Mouse (Mus musculus) forebrain, embryonic 14.5 days (tissue): ENCODE measurements around the gene Tgfbi. TPM values are rescaled to one million over a fixed set of nuclear protein-coding genes. Genes with fewer than 3 reads are reported as not detected.

Experiments
- ATAC-seq: fragments of 200-750 bp; cut with Nextera tagmentation; 2 replicates; pipeline ENCODE4 v1.8.0; 2017; ENCODE audit warnings: mild to moderate bottlenecking, moderate library complexity
- DNase-seq: peaks from one replicate; pipeline ENCODE4 v3.0.0-alpha.2; 2015; ENCODE audit warnings: low spot score
- H3K27ac ChIP-seq: fragments of 300-500 bp; sonication (generic); 2 replicates; pipeline ENCODE4 v1.5.1; 2014; ENCODE audit warnings: low read depth, mild to moderate bottlenecking, control low read depth, low read length, moderate library complexity
- H3K27me3 ChIP-seq: fragments of 300-500 bp; sonication (generic); replicated peaks from 2 replicates; pipeline ENCODE4 v1.6.1; 2014; ENCODE audit warnings: low read length, control low read depth, mixed read lengths; ENCODE audit not compliant: control insufficient read depth, insufficient read depth
- H3K36me3 ChIP-seq: fragments of 300-500 bp; sonication (generic); 2 replicates; pipeline ENCODE4 v1.6.1; 2014; ENCODE audit warnings: low read length, control low read depth; ENCODE audit not compliant: control insufficient read depth, insufficient read depth
- H3K4me1 ChIP-seq: fragments of 300-500 bp; sonication (generic); 2 replicates; pipeline ENCODE4 v1.6.1; 2014; ENCODE audit warnings: antibody characterized with exemption, low read length, control low read depth; ENCODE audit not compliant: control insufficient read depth, insufficient read depth
- H3K4me2 ChIP-seq: fragments of 300-500 bp; sonication (generic); 2 replicates; pipeline ENCODE4 v1.6.1; 2014; ENCODE audit warnings: mild to moderate bottlenecking, control low read depth, low read length
- H3K4me3 ChIP-seq: fragments of 300-500 bp; sonication (generic); 2 replicates; pipeline ENCODE4 v1.5.1; 2014; ENCODE audit warnings: low read depth, low read length, control low read depth
- H3K9ac ChIP-seq: fragments of 300-500 bp; sonication (generic); 2 replicates; pipeline ENCODE4 v1.6.1; 2014; ENCODE audit warnings: mild to moderate bottlenecking, low read length, control low read depth, moderate library complexity
- H3K9me3 ChIP-seq: fragments of 300-500 bp; sonication (generic); replicated peaks from 2 replicates; pipeline ENCODE4 v1.6.1; 2016; ENCODE audit warnings: low read length, control low read depth, mixed read lengths; ENCODE audit not compliant: control insufficient read depth
- WGBS: fragments of 180-500 bp; shearing (Covaris S2); extraction: QIAGEN DNeasy Blood & Tissue Kit; methylation state at CpG from one replicate; pipeline ENCODE4 v1.1.7; 2014; 5-methylcytosine and 5-hydroxymethylcytosine counted together
- polyA plus RNA-seq: library from polyadenylated mRNA; unstranded; fragments of >200 nt; fragmentation: Nextera tagmentation; extraction: Ambion mirVana; gene quantifications from 2 replicates; pipeline ENCODE4 v1.2.1, GENCODE M21; 2014

The Tgfbi gene
- polyA plus RNA-seq, 1 experiment from 2014 or later, result 3.8 TPM

- WGBS, result 37% methylated on average over 7 of the region's 7 CpGs
These were observed 48.7 kb downstream of the Tgfbi start for GRCm38 (mm10) chr13:56657946-56658512.

GRCm38 (mm10) chr13:56658931-56659330, 49.6 kb downstream of the Tgfbi start:
- no peak for DNase-seq
- Histone ChIP-seq H3K36me3 (no peaks in the 10 kb centered on the region), H3K4me2 (no peak overlapping the region), H3K27me3 (no peaks in the 10 kb centered on the region), H3K9ac (no peak overlapping the region), H3K9me3 (no peaks in the 10 kb centered on the region), H3K4me1 (no peaks in the 10 kb centered on the region), H3K4me3 (no peak overlapping the region), H3K27ac (no peak overlapping the region)
- no peak for ATAC-seq
- 75% methylated on average over 6 of the region's 6 CpGs for WGBS

More at GRCm38 (mm10) chr13:56657946-56658512, 48.7 kb downstream of the Tgfbi start:
- Histone ChIP-seq H3K4me2 (no peak overlapping the region), H3K9me3 (no peaks in the 10 kb centered on the region), H3K4me3 (no peak overlapping the region), H3K27ac (no peak overlapping the region), H3K9ac (no peak overlapping the region), H3K36me3 (no peaks in the 10 kb centered on the region), H3K4me1 (no peaks in the 10 kb centered on the region), H3K27me3 (no peaks in the 10 kb centered on the region)
- ATAC-seq, result no peak
- peak; percentile 82 for DNase-seq

- Histone ChIP-seq H3K4me2 (no peak overlapping the region), H3K27me3 (no peaks in the 10 kb centered on the region), H3K9me3 (no peaks in the 10 kb centered on the region), H3K27ac (no peak overlapping the region), H3K4me3 (no peak overlapping the region), H3K4me1 (no peaks in the 10 kb centered on the region), H3K9ac (no peak overlapping the region), H3K36me3 (no peaks in the 10 kb centered on the region)
- DNase-seq, result no peak
- 69% methylated on average over 7 of the region's 7 CpGs for WGBS
- no peak for ATAC-seq
These were observed 52.7 kb downstream of the Tgfbi start for GRCm38 (mm10) chr13:56661914-56662621.

GRCm38 (mm10) chr13:56664256-56665170, 55.2 kb downstream of the Tgfbi start:
- Histone ChIP-seq H3K4me1 (no peaks in the 10 kb centered on the region), H3K36me3 (no peaks in the 10 kb centered on the region), H3K9ac (no peak overlapping the region), H3K9me3 (no peaks in the 10 kb centered on the region), H3K4me3 (no peak overlapping the region), H3K27ac (no peak overlapping the region), H3K4me2 (no peak overlapping the region), H3K27me3 (no peaks in the 10 kb centered on the region)
- 80% methylated on average over 17 of the region's 17 CpGs for WGBS
- ATAC-seq (no peak), DNase-seq (no peak)

GRCm38 (mm10) chr13:56671206-56671605, 61.9 kb downstream of the Tgfbi start:
- Histone ChIP-seq H3K9me3 (no peaks in the 10 kb centered on the region), H3K27ac (no peak overlapping the region), H3K4me3 (no peak overlapping the region), H3K9ac (no peak overlapping the region), H3K27me3 (no peaks in the 10 kb centered on the region), H3K4me1 (no peaks in the 10 kb centered on the region), H3K36me3 (no peaks in the 10 kb centered on the region), H3K4me2 (no peak overlapping the region)
- DNase-seq, result no peak
- no peak for ATAC-seq
- WGBS, result 72% methylated on average over 11 of the region's 11 CpGs

- no peak overlapping the region for H3K27ac ChIP-seq
These were observed 68.4 kb downstream of the Tgfbi start for GRCm38 (mm10) chr13:56677731-56678130.

GRCm38 (mm10) chr13:56678188-56678787, 69.0 kb downstream of the Tgfbi start:
- Histone ChIP-seq H3K27me3 (no peaks in the 10 kb centered on the region), H3K4me3 (no peak overlapping the region), H3K36me3 (no peaks in the 10 kb centered on the region), H3K4me2 (no peak overlapping the region), H3K27ac (no peak overlapping the region), H3K9ac (no peak overlapping the region), H3K4me1 (no peaks in the 10 kb centered on the region), H3K9me3 (no peaks in the 10 kb centered on the region)
- 21% methylated on average over 10 of the region's 10 CpGs for WGBS
- no peak for DNase-seq
- no peak for ATAC-seq

More at GRCm38 (mm10) chr13:56677731-56678130, 68.4 kb downstream of the Tgfbi start:
- WGBS, result 76% methylated on average over 4 of the region's 4 CpGs
- ATAC-seq (no peak), DNase-seq (no peak)
- H3K4me2 ChIP-seq, result no peak overlapping the region
- H3K9ac ChIP-seq, result no peak overlapping the region
- H3K4me3 ChIP-seq, result no peak overlapping the region
- no peaks in the 10 kb centered on the region for H3K9me3 ChIP-seq
- H3K27me3 ChIP-seq, result no peaks in the 10 kb centered on the region
- H3K4me1 ChIP-seq, result no peaks in the 10 kb centered on the region
- no peaks in the 10 kb centered on the region for H3K36me3 ChIP-seq

- Histone ChIP-seq H3K27me3 (no peaks in the 10 kb centered on the region), H3K36me3 (no peaks in the 10 kb centered on the region), H3K9ac (no peak overlapping the region), H3K9me3 (no peaks in the 10 kb centered on the region), H3K4me3 (no peak overlapping the region), H3K4me1 (no peaks in the 10 kb centered on the region), H3K27ac (no peak overlapping the region), H3K4me2 (no peak overlapping the region)
- DNase-seq, result no peak
- WGBS, result 82% methylated on average over 10 of the region's 10 CpGs
- ATAC-seq, result no peak
These were observed 69.6 kb downstream of the Tgfbi start for GRCm38 (mm10) chr13:56678826-56679504.
